ENCODE assay signal across 7 mouse cellular contexts in the genomic region with DNA sequence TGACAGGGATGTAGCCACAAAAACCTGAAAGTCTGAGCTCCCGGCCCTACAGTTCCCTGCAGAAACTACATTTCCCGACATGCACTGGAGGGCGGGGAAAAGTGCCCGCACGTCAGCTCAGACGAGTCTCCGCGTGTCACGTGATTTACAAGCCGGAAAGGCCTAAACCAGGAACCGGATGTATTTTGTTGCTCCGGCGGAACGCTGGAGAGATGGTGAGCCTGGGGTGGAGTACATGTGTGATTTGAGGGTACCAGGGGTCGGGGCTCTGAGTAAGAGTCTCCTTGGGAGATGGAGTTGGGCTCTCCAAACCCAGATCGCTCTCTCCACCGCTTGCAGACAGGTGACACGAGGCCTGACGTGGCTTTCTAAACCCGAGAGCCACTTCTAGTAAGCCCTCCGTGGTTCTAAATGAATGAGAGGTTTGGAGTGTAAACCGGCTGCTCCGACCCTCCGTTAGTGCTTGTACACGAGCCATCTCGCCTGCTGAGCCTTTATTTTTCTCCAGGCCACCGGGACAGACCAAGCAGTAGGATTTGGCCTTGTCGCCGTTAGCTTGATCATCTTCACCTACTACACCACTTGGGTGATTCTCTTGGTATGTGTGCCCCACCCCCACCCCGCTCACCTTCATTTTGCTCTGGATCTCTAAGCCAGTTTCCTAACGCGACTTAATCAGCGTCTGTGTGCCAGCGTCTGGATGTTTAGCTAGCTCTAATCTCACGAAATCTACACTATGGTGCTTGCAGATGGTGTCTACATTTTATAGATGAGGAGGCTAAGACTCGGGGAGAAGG. TPM values are rescaled to one million over a fixed set of nuclear protein-coding genes. Genes with fewer than 3 reads are reported as not detected.
DNase-seq lines count a peak whose midpoint lies in the region; ATAC-seq lines count a peak whose summit lies in the region.

TSS of gene Dpm2 (plus strand) at position 161 of the 797 bp plus-strand sequence.

- H3K36me3 ChIP-seq in intestine, embryonic 16.5 days (ENCODE audit: control insufficient read depth, insufficient read depth, low read length), result peaks cover 15% of the 10 kb centered on the region
- peaks cover 9% of the 10 kb centered on the region for H3K36me3 ChIP-seq in midbrain, embryonic 11.5 days (ENCODE audit: control insufficient read depth, insufficient read depth, low read length)

- WGBS in intestine, embryonic 16.5 days, result 2% methylated on average over 36 of the region's 36 CpGs
- 2% methylated on average over 36 of the region's 36 CpGs for WGBS in midbrain, embryonic 11.5 days

- H3K4me1 ChIP-seq in intestine, embryonic 16.5 days (ENCODE audit: control insufficient read depth, insufficient read depth, low read length), result peaks cover 21% of the 10 kb centered on the region
- H3K4me1 ChIP-seq in midbrain, embryonic 11.5 days (ENCODE audit: control insufficient read depth, insufficient read depth, low read length), result peaks cover 10% of the 10 kb centered on the region

- peak within 1 kb of the TSS; percentile 87 for H3K4me2 ChIP-seq in intestine, embryonic 16.5 days (ENCODE audit: low read depth, low read length)
- peak within 1 kb of the TSS; percentile 95 for H3K4me2 ChIP-seq in midbrain, embryonic 11.5 days

- no peaks in the 10 kb centered on the region for H3K9me3 ChIP-seq in intestine, embryonic 16.5 days (ENCODE audit: control insufficient read depth, low read length)
- H3K9me3 ChIP-seq in midbrain, embryonic 11.5 days (ENCODE audit: control insufficient read depth, low read length), result no peaks in the 10 kb centered on the region

- H3K27ac ChIP-seq in intestine, embryonic 16.5 days (ENCODE audit: low read length), result peak within 1 kb of the TSS; percentile 33; the same call in 1 of the 2 replicates
- no peak within 1 kb of the TSS for H3K27ac ChIP-seq in midbrain, embryonic 11.5 days (ENCODE audit: low read depth, low read length)

- H3K4me3 ChIP-seq in intestine, embryonic 16.5 days (ENCODE audit: low read length), result peak within 1 kb of the TSS; percentile 66
- peak within 1 kb of the TSS; percentile 80 for H3K4me3 ChIP-seq in midbrain, embryonic 11.5 days (ENCODE audit: low read depth, low read length)

- ATAC-seq in intestine, embryonic 16.5 days, result peak; percentile 86
- peak; percentile 75 for ATAC-seq in midbrain, embryonic 11.5 days (ENCODE audit: low FRiP score)

- intact Hi-C loops in left cerebral cortex, postnatal 36 days (cut with DNase I), result no loop called here

- no peaks in the 10 kb centered on the region for H3K27me3 ChIP-seq in intestine, embryonic 16.5 days (replicated peaks; ENCODE audit: control insufficient read depth, insufficient read depth, low read length)
- no peaks in the 10 kb centered on the region for H3K27me3 ChIP-seq in midbrain, embryonic 11.5 days (ENCODE audit: control insufficient read depth, insufficient read depth, low read length)

- H3K9ac ChIP-seq in intestine, embryonic 16.5 days (ENCODE audit: low read depth, low read length), result peak within 1 kb of the TSS; percentile 81
- peak within 1 kb of the TSS; percentile 78 for H3K9ac ChIP-seq in midbrain, embryonic 11.5 days (ENCODE audit: low read length)

- DNase-seq in adrenal gland, adult 8-10 months, result peak; percentile 90
- DNase-seq in embryo, embryonic 9.5 days (ENCODE audit: extremely low spot score), result peak; percentile 86
- peak; percentile 69 to 90 for DNase-seq in gastrocnemius, postnatal 4 days (ENCODE audit: low spot score in 2 of 2)
- DNase-seq in left cerebral cortex, postnatal 36 days (ENCODE audit: low spot score in 2 of 2), result peak; percentile 87 to 90
- peak; percentile 97 for DNase-seq in midbrain, embryonic 11.5 days (ENCODE audit: low spot score, missing footprints)
- peak; percentile 88 for DNase-seq in skeletal muscle tissue, adult 2 months (ENCODE audit: low read depth, low spot score)

RNA-seq across cellular contexts. Expression of gene Dpm2, which starts in this region (rescaled TPM):
- 10 to 100 TPM; 57.1 to 68.1 (median 62.4) TPM for total RNA-seq in adrenal gland, adult 8-10 months (2022)
- 10 to 100 TPM; 36.4 to 41.9 TPM for total RNA-seq in gastrocnemius, postnatal 4 days (2021)
- polyA plus RNA-seq in intestine, embryonic 16.5 days (2015; fragmentation: Nextera tagmentation; extraction: Ambion mirVana), result 123 and 128 TPM in 2 replicates
- 10 to 100 TPM; 74.8 to 77.0 TPM for total RNA-seq in left cerebral cortex, postnatal 36 days (2021)
- 103 and 110 TPM in 2 replicates for polyA plus RNA-seq in midbrain, embryonic 11.5 days (2014; fragmentation: Nextera tagmentation; extraction: Ambion mirVana)
